In genomic region chr13:42159416-42160185, GRCm38 (mm10) we compare ENCODE assay signal across 23 mouse cellular contexts.
DNase-seq lines count a peak whose midpoint lies in the region; ATAC-seq lines count a peak whose summit lies in the region.
"Had no signal": no experiment of that assay in that cellular context is flagged by ENCODE, and none has a peak within 500 bp of the region (broad histone marks: within the 10 kb centered on the region; RNA-seq: fewer than 3 reads in every experiment).

No protein-coding gene starts in this region.

- H3K27me3 ChIP-seq in forebrain, embryonic 16.5 days (replicated peaks; ENCODE audit: control insufficient read depth, insufficient read depth, low read length), result no peaks in the 10 kb centered on the region
- no peaks in the 10 kb centered on the region for H3K27me3 ChIP-seq in forebrain, embryonic 13.5 days
- H3K27me3 ChIP-seq in hindbrain, embryonic 16.5 days (replicated peaks; ENCODE audit: control insufficient read depth, insufficient read depth, low read length), result no peaks in the 10 kb centered on the region
- no peaks in the 10 kb centered on the region for H3K27me3 ChIP-seq in hindbrain, embryonic 10.5 days (ENCODE audit: insufficient read depth, poor library complexity, severe bottlenecking)
- no peaks in the 10 kb centered on the region for H3K27me3 ChIP-seq in neural tube, embryonic 13.5 days
- H3K27me3 ChIP-seq: embryonic facial prominence, embryonic 12.5 days; kidney, embryonic 15.5 days; limb, embryonic 15.5 days; megakaryocyte, embryonic 14.5 days; neural tube, embryonic 12.5 days had no signal

- peak; percentile 43; the same call in 1 of the 2 replicates for ATAC-seq in forebrain, embryonic 16.5 days
- no peak for ATAC-seq in forebrain, embryonic 13.5 days
- ATAC-seq in hindbrain, embryonic 16.5 days, result 0 out of 2 replicates have a peak, but pooled peaks have one; percentile 42
- peak; percentile 43; the same call in 1 of the 2 replicates for ATAC-seq in neural tube, embryonic 13.5 days (ENCODE audit: low read depth)

- H3K4me3 ChIP-seq in forebrain, embryonic 16.5 days (replicated peaks; ENCODE audit: low read length), result no peak overlapping the region
- no peak overlapping the region for H3K4me3 ChIP-seq in forebrain, embryonic 13.5 days
- no peak overlapping the region for H3K4me3 ChIP-seq in hindbrain, embryonic 16.5 days (ENCODE audit: low read length)
- no peak overlapping the region for H3K4me3 ChIP-seq in hindbrain, embryonic 10.5 days
- no peak overlapping the region for H3K4me3 ChIP-seq in neural tube, embryonic 13.5 days
- H3K4me3 ChIP-seq: embryonic facial prominence, embryonic 12.5 days; erythroblast, embryonic 14.5 days; kidney, embryonic 15.5 days; left cerebral cortex, adult 2 months; limb, embryonic 15.5 days; megakaryocyte, embryonic 14.5 days; neural tube, embryonic 12.5 days had no signal

- peaks cover 8% of the 10 kb centered on the region; the same call in 1 of the 2 replicates for H3K4me1 ChIP-seq in forebrain, embryonic 16.5 days (replicated peaks; ENCODE audit: control insufficient read depth, insufficient read depth, low read length)
- H3K4me1 ChIP-seq in forebrain, embryonic 13.5 days, result peaks cover 16% of the 10 kb centered on the region; the same call in 1 of the 2 replicates
- H3K4me1 ChIP-seq in hindbrain, embryonic 16.5 days (ENCODE audit: control insufficient read depth, insufficient read depth, low read depth, low read length), result no peaks in the 10 kb centered on the region
- peaks cover 14% of the 10 kb centered on the region for H3K4me1 ChIP-seq in hindbrain, embryonic 10.5 days (replicated peaks)
- no peaks in the 10 kb centered on the region for H3K4me1 ChIP-seq in neural tube, embryonic 13.5 days (replicated peaks)
- H3K4me1 ChIP-seq: embryonic facial prominence, embryonic 12.5 days; kidney, embryonic 15.5 days; limb, embryonic 15.5 days; neural tube, embryonic 12.5 days had no signal

- no peaks in the 10 kb centered on the region for H3K9me3 ChIP-seq in forebrain, embryonic 16.5 days (ENCODE audit: control insufficient read depth, low read length)
- H3K9me3 ChIP-seq in forebrain, embryonic 13.5 days (replicated peaks), result no peaks in the 10 kb centered on the region
- no peaks in the 10 kb centered on the region for H3K9me3 ChIP-seq in hindbrain, embryonic 16.5 days (ENCODE audit: control insufficient read depth, low read length)
- no peaks in the 10 kb centered on the region for H3K9me3 ChIP-seq in hindbrain, embryonic 10.5 days
- H3K9me3 ChIP-seq in neural tube, embryonic 13.5 days, result no peaks in the 10 kb centered on the region
- H3K9me3 ChIP-seq: embryonic facial prominence, embryonic 12.5 days; kidney, embryonic 15.5 days; limb, embryonic 15.5 days; megakaryocyte, embryonic 14.5 days; neural tube, embryonic 12.5 days had no signal

- no peak overlapping the region for H3K9ac ChIP-seq in forebrain, embryonic 16.5 days (replicated peaks; ENCODE audit: low read depth, low read length)
- no peak overlapping the region for H3K9ac ChIP-seq in forebrain, embryonic 13.5 days
- H3K9ac ChIP-seq in hindbrain, embryonic 16.5 days (ENCODE audit: low read depth, low read length), result no peak overlapping the region
- H3K9ac ChIP-seq in neural tube, embryonic 13.5 days, result no peak overlapping the region
- H3K9ac ChIP-seq: embryonic facial prominence, embryonic 12.5 days; kidney, embryonic 15.5 days; limb, embryonic 15.5 days; liver, embryonic 14.5 days; lung, embryonic 14.5 days; neural tube, embryonic 12.5 days had no signal

- no peak for DNase-seq in hindbrain, embryonic 10.5 days (ENCODE audit: low spot score)
- DNase-seq in neural tube, embryonic 10.5 days (ENCODE audit: extremely low spot score, low spot score), result no peak
- DNase-seq in kidney, postnatal 36 days, result no peak
- DNase-seq: cerebellum, adult 8-10 months; cerebellum, postnatal 36 days; gastrocnemius, postnatal 14 days; heart, adult 18-20 months; kidney, adult 11 months; kidney, postnatal 4 days; lung, embryonic 14.5 days; lung, postnatal 36 days had no signal

- no peak overlapping the region for H3K4me2 ChIP-seq in forebrain, embryonic 16.5 days (ENCODE audit: low read length)
- no peak overlapping the region for H3K4me2 ChIP-seq in forebrain, embryonic 13.5 days
- H3K4me2 ChIP-seq in hindbrain, embryonic 16.5 days (ENCODE audit: low read length), result no peak overlapping the region
- H3K4me2 ChIP-seq in neural tube, embryonic 13.5 days, result no peak overlapping the region
- H3K4me2 ChIP-seq: embryonic facial prominence, embryonic 12.5 days; kidney, embryonic 15.5 days; limb, embryonic 15.5 days; lung, embryonic 14.5 days; neural tube, embryonic 12.5 days had no signal

- H3K27ac ChIP-seq in forebrain, embryonic 16.5 days (ENCODE audit: low read length), result no peak overlapping the region
- no peak overlapping the region for H3K27ac ChIP-seq in forebrain, embryonic 13.5 days
- H3K27ac ChIP-seq in hindbrain, embryonic 16.5 days (ENCODE audit: low read depth, low read length), result 0 out of 2 replicates have a peak overlapping the region, but pooled peaks have one; percentile 29
- no peak overlapping the region for H3K27ac ChIP-seq in hindbrain, embryonic 10.5 days
- H3K27ac ChIP-seq in neural tube, embryonic 13.5 days (replicated peaks), result no peak overlapping the region
- H3K27ac ChIP-seq: embryonic facial prominence, embryonic 12.5 days; kidney, embryonic 15.5 days; left cerebral cortex, adult 2 months; limb, embryonic 15.5 days; liver, embryonic 14.5 days; neural tube, embryonic 12.5 days had no signal

- H3K36me3 ChIP-seq in forebrain, embryonic 16.5 days (ENCODE audit: control insufficient read depth, insufficient read depth), result peaks cover 12% of the 10 kb centered on the region; the same call in 1 of the 2 replicates
- H3K36me3 ChIP-seq in forebrain, embryonic 13.5 days (ENCODE audit: poor library complexity, severe bottlenecking), result peaks cover 52% of the 10 kb centered on the region
- peaks cover 6% of the 10 kb centered on the region for H3K36me3 ChIP-seq in hindbrain, embryonic 16.5 days (ENCODE audit: control insufficient read depth, insufficient read depth, low read length)
- H3K36me3 ChIP-seq in hindbrain, embryonic 10.5 days, result peaks cover 57% of the 10 kb centered on the region
- H3K36me3 ChIP-seq in neural tube, embryonic 13.5 days, result peaks cover 51% of the 10 kb centered on the region

- WGBS in forebrain, embryonic 16.5 days, result 55% methylated on average over 14 of the region's 14 CpGs
- WGBS in forebrain, embryonic 13.5 days, result 66% methylated on average over 14 of the region's 14 CpGs
- 70% methylated on average over 14 of the region's 14 CpGs for WGBS in hindbrain, embryonic 16.5 days
- 67% methylated on average over 14 of the region's 14 CpGs for WGBS in hindbrain, embryonic 10.5 days
- WGBS in neural tube, embryonic 13.5 days, result 77% methylated on average over 14 of the region's 14 CpGs
